Mouse (Mus musculus): ENCODE data around the gene Ecm1.

Ecm1 gene

DNA sequence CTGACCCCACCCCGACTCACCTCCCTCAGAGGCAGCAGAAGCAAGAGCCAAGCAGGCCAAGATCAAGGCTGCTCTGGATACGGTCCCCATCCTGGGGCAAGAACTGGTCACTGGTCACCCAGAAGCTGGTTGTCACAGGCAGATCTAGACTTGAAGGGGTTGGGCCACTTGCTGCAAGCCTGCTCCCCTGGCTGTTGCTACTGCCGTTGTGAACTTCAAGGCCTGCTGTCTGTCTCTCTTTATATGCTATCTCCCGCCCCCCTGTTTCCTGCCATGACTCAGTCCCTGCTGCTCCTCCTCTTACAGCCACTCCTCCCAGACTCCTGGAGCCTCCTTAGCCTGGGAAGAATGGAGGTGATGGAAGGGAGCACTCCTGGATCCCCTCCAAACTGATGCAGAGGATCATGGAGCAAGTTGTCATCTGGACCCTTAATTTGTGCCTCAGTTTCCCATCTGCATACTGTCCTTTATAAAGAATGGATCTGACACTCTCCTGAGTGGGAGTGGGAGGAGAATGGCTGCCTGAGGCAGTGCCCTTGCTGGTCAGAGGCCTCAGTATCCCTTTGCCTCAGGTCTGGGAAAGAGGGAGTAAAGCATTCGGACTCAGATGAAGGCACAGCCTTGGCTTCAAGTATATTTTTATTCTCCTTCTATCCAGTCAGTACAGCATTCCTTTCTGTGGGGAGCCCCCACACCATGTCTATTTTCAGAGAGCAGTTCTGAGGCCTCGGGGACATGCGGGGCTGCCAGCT lies at the start of gene Ecm1:
Gene Ecm1 (minus strand): TSS at position 217 of the 752 bp plus-strand sequence.
- DNase-seq (ENCODE audit: low spot score): no peak

DNA sequence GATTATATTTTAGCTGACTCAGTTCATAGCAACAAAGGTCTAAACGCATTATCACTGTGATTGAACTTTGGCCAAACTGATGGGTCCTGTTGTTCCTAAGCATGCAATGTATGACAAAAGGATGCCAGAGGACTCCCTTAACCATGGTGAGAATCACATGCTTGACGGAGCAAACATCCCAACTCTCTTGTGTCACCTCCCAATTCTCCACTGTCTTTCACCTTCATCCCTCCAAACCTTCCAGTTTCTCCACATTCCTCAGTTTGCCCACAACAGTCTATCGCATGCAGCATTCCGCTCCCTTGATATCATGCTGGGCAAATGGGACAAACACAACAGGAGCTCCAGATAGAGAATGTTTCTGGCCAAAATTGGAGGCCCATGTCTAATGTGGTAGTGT lies 46.1 kb upstream of the Ecm1 start:
- DNase-seq (ENCODE audit: low spot score): no peak

DNA sequence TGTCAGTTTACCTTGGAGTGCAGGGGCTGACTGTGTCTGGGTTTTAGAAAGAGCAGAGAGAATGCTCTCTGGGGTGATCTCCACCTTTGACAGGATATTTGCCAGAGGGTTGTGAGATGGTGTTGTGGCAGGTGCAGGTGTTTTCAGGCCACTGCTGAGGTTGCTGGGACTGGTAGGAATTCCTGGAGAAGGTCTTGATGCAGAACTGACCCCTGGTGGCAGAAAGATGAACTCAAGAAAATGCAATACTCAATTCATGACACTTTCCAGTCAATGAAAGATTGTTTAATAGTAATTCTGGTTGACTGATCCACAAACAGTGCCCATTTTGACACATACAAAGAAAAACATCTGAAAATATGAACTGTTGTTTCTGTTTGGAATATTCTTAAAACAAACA lies 32.6 kb upstream of the Ecm1 start:
- DNase-seq (ENCODE audit: low spot score): no peak

DNA sequence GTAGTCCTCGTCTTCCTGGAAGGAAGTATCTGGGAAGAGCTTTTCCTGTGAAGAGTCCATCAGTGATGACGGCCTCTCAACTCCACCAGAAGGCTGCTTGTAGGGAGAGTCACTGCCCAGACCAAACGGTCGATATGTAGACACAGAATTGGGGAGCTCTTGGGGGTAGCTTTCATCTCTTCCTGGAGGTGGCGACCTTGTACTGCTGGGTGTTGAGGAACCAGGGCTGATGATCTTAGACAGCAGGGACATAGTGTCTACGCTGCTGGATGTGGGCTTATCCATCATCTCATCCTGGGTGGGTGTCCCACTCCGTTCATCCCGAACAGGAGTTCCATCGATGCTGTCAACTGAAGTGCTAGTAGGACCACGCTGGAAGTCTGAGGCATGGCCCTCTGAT lies 26.2 kb upstream of the Ecm1 start:
- no peak for DNase-seq (ENCODE audit: low spot score)

- DNase-seq (ENCODE audit: low spot score): no peak
These were observed 24.4 kb upstream of the Ecm1 start for GRCm38 (mm10) chr3:95763811-95764210.

DNA sequence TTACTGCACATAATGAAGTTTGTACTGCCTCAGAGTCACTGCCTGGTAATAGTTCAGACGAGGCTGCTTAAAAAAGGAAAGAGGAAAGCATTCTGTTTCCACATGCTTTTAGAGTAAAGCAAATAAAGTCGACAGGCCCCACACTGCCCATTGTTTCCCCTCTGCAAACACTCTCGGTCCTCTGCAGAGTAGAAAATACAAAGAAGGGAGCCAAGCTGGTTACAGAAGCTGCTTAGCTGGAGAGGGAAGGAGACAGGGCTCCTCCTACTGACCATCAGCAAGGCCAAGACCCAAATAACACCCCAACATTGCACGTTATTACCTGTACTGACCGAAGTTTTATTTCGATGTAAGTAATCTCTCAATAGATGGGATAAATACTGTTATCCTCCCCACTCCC lies 23.6 kb upstream of the Ecm1 start:
- DNase-seq (ENCODE audit: low spot score): no peak

DNA sequence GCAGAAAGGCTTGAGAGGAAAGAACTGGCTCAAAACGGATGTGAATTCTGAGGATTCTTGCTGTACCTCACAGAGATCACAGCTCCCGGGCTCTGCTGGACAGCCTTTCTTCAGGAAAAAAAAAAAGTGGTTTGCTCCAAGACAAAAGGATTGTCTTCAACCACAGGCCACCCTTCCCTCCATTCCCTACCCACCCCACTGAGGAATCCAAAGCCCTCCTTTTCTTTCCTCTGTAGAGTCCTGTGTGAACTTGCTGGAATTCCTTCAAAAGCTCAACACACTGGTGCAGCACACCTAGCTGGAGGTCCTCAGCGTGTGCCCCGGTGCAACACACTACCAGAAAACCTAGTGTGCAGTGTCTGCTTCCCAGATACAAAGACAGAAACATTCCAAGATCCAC lies 22.4 kb upstream of the Ecm1 start:
- DNase-seq (ENCODE audit: low spot score): no peak

DNA sequence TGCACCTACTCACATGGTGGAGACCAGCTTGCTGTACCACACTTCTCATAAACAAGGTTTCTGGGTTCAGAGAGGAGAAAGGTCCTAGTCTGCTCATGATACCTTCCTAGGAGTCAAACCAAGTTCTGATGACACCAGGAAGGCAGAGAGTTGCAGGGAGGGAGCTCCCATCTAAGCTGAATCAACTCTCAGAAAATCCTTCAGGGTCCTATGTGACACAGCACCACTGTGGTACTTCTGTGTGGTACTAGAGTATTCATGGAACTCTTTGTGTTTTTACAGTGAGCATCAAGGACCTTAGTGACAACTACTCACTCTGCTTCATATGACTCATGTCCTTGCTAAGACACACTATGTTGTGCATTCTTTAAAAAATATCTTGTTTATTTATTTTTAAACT lies 21.3 kb upstream of the Ecm1 start:
- no peak for DNase-seq (ENCODE audit: low spot score)

DNA sequence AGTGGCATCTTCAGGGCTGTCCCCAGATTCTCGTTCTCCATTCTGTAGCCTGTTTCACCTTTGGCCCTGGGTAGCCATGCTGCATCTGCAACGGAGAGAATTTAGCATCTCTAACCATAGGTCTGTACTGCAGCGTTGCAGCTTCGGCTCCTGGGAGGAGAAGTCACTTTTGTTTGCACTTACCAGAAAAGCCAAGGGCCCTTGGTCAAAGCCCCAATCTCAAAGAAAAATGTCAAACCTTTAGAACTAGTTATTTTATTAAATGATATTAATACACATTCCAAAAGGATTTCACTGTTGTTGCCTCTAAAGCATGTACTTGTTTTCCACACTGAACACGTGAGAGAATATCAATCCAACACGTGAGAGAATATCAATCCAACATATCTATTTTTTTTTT lies 20.7 kb upstream of the Ecm1 start, which contains the start of gene Tars2:
Gene Tars2 (minus strand): TSS at position 101 of the 400 bp plus-strand sequence.
- no peak for DNase-seq (ENCODE audit: low spot score)

DNA sequence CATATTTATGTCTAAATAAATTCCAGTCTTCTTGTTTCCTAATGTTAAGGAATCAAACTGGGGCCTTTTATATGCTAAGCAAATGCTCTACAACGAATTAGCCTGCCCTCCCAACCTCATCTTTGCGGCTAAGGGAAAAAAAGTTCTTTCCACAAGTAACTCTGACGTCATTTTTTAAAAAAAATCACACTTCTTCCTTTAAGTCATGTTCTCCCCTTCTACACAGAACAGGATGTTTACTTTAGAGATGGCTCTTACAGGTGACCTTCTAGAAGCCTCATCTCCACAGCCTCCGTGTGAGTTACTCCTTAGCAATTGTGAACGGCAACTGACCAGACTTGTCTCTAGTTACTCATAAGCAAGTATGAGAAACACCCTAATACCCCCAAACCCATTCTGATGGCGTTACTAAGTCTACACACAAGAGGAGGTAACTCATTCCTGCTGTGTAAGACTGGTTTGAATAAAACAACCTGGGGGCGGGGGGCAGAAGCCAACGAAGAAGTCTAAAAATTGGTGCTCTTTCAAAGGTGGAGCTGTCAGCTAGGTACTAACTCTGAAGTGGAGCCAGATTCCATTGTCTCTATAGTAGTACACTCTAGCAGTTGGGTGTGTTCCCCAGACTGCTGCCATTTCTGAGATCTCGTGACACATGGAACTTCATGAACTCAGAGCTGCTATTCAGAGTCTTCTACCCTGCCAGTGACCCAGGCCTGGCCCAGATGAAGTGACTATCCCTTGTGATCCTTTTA lies 19.3 kb upstream of the Ecm1 start:
- no peak for DNase-seq (ENCODE audit: low spot score)

DNA sequence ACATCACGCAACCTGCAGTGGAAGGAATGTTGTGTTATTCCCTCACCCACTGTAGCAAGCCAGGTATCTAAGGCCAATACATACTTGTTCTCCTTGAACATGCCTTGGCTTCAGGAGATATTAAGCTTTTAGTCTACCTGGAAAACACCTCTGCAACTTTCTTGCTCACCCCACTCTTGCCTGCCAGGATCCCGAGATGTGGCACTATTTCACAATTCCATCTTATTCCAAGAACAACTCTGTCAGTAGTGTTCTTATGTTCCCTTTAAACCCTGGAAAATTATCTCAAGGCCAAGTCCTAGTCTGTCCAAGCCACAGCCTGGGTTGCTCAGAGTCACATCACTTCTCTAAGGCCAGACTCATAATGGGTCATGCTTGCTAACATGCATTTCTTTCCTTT lies 17.4 kb upstream of the Ecm1 start:
- DNase-seq (ENCODE audit: low spot score): no peak

- DNase-seq (ENCODE audit: low spot score): peak; percentile 92
These were observed 15.2 kb upstream of the Ecm1 start for GRCm38 (mm10) chr3:95754345-95755206.

DNA sequence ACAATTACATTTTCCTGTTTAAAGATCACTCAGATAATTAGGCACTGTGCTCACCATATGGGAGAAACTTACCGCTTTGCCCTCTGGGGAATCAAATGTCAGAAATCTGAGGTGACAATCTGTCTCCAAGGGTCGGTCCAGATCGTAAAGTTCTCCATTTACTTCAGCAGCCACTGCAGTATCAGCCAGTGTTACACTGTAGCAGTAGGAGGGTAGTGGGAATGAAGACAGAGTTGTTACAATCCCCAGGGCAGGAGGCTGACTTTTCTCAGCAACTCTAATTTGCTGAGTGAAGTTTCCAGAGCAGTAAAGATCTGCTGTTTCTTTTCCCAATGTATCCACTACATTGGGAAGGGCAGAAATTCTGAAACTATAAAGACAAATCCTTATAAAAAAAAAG lies 13.6 kb upstream of the Ecm1 start:
- no peak for DNase-seq (ENCODE audit: low spot score)

GRCm38 (mm10) chr3:95740406-95740805 lies 1.0 kb upstream of the Ecm1 start:
- DNase-seq (ENCODE audit: low spot score): peak; percentile 69

DNA sequence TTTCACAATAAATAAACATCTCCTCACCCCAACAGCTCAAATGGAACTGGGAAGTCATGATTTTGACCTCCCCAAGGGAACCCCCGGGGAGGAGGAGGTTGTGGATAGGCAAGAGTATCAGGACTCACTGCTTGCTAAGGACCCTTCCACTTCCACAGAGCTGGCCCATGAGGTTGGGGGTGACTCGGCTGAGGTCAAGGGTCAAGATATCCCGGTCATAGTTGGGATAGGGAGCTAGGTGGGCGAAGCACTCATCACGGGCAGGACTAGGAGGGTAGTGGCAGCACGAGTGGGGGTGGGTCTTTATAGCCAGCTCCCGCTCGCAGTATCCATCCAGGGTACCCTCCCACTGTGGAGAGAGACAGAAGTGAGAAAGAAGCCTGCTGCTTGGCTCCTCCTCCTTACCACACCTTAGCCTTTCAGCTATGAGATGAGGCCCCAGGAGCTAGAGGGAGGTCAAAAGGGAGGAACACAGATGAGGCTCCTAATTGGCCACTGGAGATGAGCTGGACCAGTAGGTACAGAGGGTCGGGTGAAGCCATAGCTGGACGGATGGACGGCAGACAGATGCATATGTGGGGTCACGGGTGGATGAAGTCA lies 4.2 kb downstream of the Ecm1 start:
- DNase-seq (ENCODE audit: low spot score): no peak

- peak; percentile 58 for DNase-seq (ENCODE audit: low spot score)
These were observed 5.2 kb downstream of the Ecm1 start for GRCm38 (mm10) chr3:95734092-95734702.

- DNase-seq (ENCODE audit: low spot score): peak; percentile 57
These were observed 6.4 kb downstream of the Ecm1 start for GRCm38 (mm10) chr3:95732744-95733521.

- no peak for DNase-seq (ENCODE audit: low spot score)
These were observed 7.1 kb downstream of the Ecm1 start for GRCm38 (mm10) chr3:95732297-95732696.

GRCm38 (mm10) chr3:95731802-95732201 lies 7.6 kb downstream of the Ecm1 start:
- no peak for DNase-seq (ENCODE audit: low spot score)

DNA sequence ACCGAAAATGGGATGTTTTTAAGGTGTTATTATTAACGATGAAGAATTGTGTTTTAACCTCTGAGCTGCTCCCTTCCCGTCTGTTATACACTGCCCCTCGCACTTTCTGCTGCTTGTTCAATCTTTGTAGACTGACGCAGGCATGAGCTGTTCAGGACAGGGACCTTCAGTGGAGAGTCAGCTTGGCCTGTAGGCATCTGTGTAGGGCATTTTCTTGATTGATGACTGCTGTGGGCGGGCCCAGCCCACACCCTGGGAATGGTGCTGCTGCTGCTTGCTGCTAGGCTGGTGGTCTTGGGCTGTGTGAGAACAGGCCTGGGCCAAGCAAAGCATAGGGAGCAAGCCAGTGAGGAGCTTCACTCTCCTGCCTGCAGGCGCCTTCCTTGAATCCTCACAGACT lies 8.9 kb downstream of the Ecm1 start:
- no peak for DNase-seq (ENCODE audit: low spot score)

DNA sequence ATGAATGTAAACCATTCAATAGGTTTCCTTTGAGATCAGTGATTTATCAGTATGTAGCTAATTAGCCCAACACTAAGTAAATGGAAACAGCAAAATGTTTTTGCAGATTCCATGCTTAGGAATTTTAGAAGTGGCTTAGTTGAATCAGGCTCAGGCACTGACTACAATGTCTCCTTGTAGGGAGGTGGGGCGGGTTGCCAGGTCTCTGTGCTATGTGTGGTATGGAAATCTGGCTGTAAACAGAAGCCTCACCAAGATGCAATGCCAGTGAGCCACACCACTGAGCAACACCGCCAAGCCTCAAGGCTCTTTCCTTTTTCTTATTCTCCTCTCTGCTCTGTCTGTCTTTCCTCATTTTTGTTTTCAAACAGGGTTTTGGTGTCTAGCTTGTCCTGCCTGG lies 10.5 kb downstream of the Ecm1 start:
- DNase-seq (ENCODE audit: low spot score): peak; percentile 64

Measured in testis, postnatal 10 days (tissue).